Mouse (Mus musculus) Muller cell, postnatal 12 days (primary cell): ENCODE measurements around the gene Mpped2.

Source experiments
- DNase-seq: peaks from one replicate; pipeline ENCODE4 v3.0.0-alpha.2; 2015; ENCODE audit errors: inconsistent ontology term

Mpped2 gene

GRCm38 (mm10) chr2:106796246-106796645, 103.2 kb downstream of the Mpped2 start:
- DNase-seq: no peak

- peak; percentile 46 for DNase-seq
Measured at GRCm38 (mm10) chr2:106797855-106798254, 104.8 kb downstream of the Mpped2 start.

GRCm38 (mm10) chr2:106798824-106799223, 105.8 kb downstream of the Mpped2 start:
- no peak for DNase-seq

- no peak for DNase-seq
Measured at GRCm38 (mm10) chr2:106815898-106816297, 122.8 kb downstream of the Mpped2 start.

GRCm38 (mm10) chr2:106821292-106821691, 128.2 kb downstream of the Mpped2 start:
- no peak for DNase-seq

- no peak for DNase-seq
Measured at GRCm38 (mm10) chr2:106821883-106822282, 128.8 kb downstream of the Mpped2 start.

GRCm38 (mm10) chr2:106822540-106822939, 129.5 kb downstream of the Mpped2 start:
- peak; percentile 13 for DNase-seq

GRCm38 (mm10) chr2:106825461-106825860, 132.4 kb downstream of the Mpped2 start:
- no peak for DNase-seq

- DNase-seq: no peak
Measured at GRCm38 (mm10) chr2:106826023-106826422, 133.0 kb downstream of the Mpped2 start.

- DNase-seq: no peak
Measured at GRCm38 (mm10) chr2:106826806-106827205, 133.7 kb downstream of the Mpped2 start.

GRCm38 (mm10) chr2:106828573-106829310, 135.7 kb downstream of the Mpped2 start:
- no peak for DNase-seq

GRCm38 (mm10) chr2:106829420-106829819, 136.4 kb downstream of the Mpped2 start:
- DNase-seq: no peak

- no peak for DNase-seq
Measured at GRCm38 (mm10) chr2:106832577-106832976, 139.5 kb downstream of the Mpped2 start.

- no peak for DNase-seq
Measured at GRCm38 (mm10) chr2:106833212-106833611, 140.1 kb downstream of the Mpped2 start.

GRCm38 (mm10) chr2:106835321-106835720, 142.3 kb downstream of the Mpped2 start:
- DNase-seq: peak; percentile 89

GRCm38 (mm10) chr2:106837241-106837640, 144.2 kb downstream of the Mpped2 start:
- DNase-seq: no peak

- no peak for DNase-seq
Measured at GRCm38 (mm10) chr2:106844147-106844546, 151.1 kb downstream of the Mpped2 start.

GRCm38 (mm10) chr2:106844766-106845678, 152.0 kb downstream of the Mpped2 start:
- no peak for DNase-seq

- no peak for DNase-seq
Measured at GRCm38 (mm10) chr2:106846511-106846910, 153.4 kb downstream of the Mpped2 start.

GRCm38 (mm10) chr2:106849389-106849788, 156.3 kb downstream of the Mpped2 start:
- peak; percentile 47 for DNase-seq

GRCm38 (mm10) chr2:106851515-106851914, 158.4 kb downstream of the Mpped2 start:
- DNase-seq: no peak

GRCm38 (mm10) chr2:106854213-106854612, 161.1 kb downstream of the Mpped2 start:
- no peak for DNase-seq

GRCm38 (mm10) chr2:106854758-106855157, 161.7 kb downstream of the Mpped2 start:
- peak; percentile 27 for DNase-seq
